Mouse (Mus musculus): ENCODE measurements at regions not wholly inside any gene's neighbourhood (a gene's known extent, or its start where the extent isn't known, plus 50 kb on each side); places are given as distances from the start of the nearest gene placed in this dataset.

DNA sequence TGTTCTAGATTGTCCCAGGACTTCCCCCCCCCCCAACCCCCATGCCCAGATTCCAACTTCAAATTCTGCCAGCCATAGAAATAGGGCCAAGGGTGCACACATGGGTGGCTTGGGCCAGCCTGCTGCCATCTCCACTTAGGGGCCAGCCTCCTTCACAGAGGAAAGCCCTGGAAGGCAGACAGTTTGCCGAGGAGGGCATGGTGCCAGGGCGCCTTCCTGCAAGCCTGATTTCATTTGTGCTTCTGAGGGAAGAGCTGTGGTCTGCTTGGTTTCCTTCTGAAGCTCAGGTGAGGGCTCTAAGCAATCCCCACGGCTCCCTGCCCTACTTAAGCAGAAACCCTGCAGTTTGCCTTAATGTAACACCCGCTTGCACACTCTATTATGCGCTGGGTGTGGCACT lies 52.3 kb upstream of the Tcl1 start:
- no peak for DNase-seq (ENCODE audit: extremely low spot score, low spot score)

DNA sequence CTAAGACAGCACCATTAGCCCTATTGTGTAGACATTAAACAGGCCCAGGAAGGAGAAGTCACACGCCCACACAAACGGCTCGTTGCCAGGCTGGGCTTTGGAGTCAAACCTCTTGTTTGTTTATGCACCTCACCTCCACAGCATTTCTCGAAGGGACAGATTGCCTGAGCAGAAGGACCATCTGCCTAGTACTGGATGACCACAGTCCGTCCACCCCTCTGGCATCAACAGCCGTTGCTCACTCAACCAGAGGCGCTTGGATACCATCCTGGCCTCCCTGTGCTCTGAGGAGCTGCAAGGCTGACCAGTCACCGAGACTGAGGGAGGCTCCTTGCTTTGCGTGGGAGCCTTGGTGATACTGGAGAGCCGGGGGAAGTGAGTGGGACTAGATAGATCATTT lies 53.6 kb upstream of the Tunar start:
- no peak for DNase-seq (ENCODE audit: extremely low spot score, low spot score)

DNA sequence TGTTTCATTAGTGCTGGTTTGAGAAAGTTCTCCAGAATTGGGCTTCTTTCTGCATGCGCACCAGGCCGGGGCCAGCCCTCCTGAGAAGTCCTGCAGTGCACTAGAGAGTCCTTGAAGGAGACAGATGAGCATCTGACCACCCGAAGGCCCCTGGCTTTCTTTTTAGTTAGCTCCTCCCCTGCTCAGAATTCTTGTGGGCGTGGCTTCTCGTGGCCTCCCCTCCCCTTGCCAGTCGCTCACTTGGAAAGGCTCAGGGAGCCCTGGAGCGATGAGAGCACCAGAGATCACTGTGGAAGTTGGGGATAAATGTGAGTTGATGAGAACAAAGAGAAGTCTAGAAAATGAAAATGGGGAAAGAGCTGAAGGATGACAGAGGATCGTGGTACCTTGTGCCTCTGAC lies 52.6 kb upstream of the Tunar start:
- peak; percentile 30 for DNase-seq (ENCODE audit: extremely low spot score, low spot score)

GRCm38 (mm10) chr12:105282091-105282490 lies 51.6 kb upstream of the Tunar start:
- DNase-seq (ENCODE audit: extremely low spot score, low spot score), result no peak

Measured in neural tube, embryonic 10.5 days (tissue).